Mouse (Mus musculus) bone marrow, adult 2 months (tissue): Measurements from ENCODE around the gene Grid1.

ENCODE experiments used
- CTCF ChIP-seq: fragments of 200-500 bp; IDR thresholded peaks from 2 replicates; pipeline ENCODE4 v1.5.1; 2011; ENCODE audit warnings: low read length, control low read depth; ENCODE audit not compliant: control insufficient read depth, insufficient read depth
- POLR2A ChIP-seq: fragments of 200-500 bp; IDR thresholded peaks from 2 replicates; pipeline ENCODE4 v1.6.1; 2011; ENCODE audit warnings: low read depth, mild to moderate bottlenecking, control low read depth, low read length, borderline replicate concordance; ENCODE audit not compliant: control insufficient read depth

DNA sequence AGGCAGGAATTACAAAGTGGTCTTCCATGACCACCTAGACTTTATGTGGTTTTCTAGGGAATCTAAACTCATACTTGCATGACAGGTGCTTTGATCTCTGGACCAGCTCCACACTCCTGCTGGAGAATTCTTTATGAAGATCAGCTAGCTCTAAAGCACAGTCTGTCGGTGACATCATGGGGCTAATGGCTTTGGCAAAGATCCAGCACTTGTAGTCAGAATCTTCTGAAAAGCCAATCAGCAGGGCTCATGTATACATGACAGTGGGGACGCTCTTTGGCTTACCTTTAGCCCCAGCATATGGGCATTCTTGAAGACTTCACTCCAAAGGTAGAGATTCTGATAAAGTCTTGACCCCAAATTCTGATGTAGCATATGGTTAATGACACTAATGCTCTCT, 434.6 kb downstream of the Grid1 start:
- TF ChIP-seq POLR2A (no peak), CTCF (no peak)
